Mouse (Mus musculus): Measurements from ENCODE around the gene Gpr171. TPM values are rescaled to one million over a fixed set of nuclear protein-coding genes. Genes with fewer than 3 reads are reported as not detected.

Gpr171 gene
- total and polyA plus RNA-seq, 3 experiments = not detected

Other genes with a start within 250 kb of the Gpr171 start
- not detected for gene Clrn1, start 216.5 kb downstream of the Gpr171 start, total RNA-seq (2021)
- not detected in 2 replicates for gene Clrn1, start 216.5 kb downstream of the Gpr171 start, polyA plus RNA-seq (2012; rRNA removed)
- 10 to 100 TPM in 1 of 2 experiments, 1 to 10 TPM in 1; 9.4 to 14.0 TPM for gene Med12l, start 96.0 kb downstream of the Gpr171 start, total RNA-seq (2021)
- gene Med12l, start 96.0 kb downstream of the Gpr171 start, polyA plus RNA-seq (2012; rRNA removed) = 7.4 and 9.2 TPM in 2 replicates
- gene P2ry14, start 51.8 kb upstream of the Gpr171 start, total RNA-seq (2021) = 10 to 100 TPM; 13.7 to 26.7 TPM
- gene P2ry14, start 51.8 kb upstream of the Gpr171 start, polyA plus RNA-seq (2012; rRNA removed) = 2.5 and 3.6 TPM in 2 replicates
- gene Gpr87, start 93.3 kb upstream of the Gpr171 start, total RNA-seq (2021) = not detected
- gene Gpr87, start 93.3 kb upstream of the Gpr171 start, polyA plus RNA-seq (2012; rRNA removed) = not detected in 2 replicates
- gene P2ry13, start 109.1 kb upstream of the Gpr171 start, total RNA-seq (2021) = 1 to 10 TPM in 1 of 2 experiments, under 1 TPM in 1; 0.98 to 1.7 TPM
- 0.33 and 0.41 TPM in 2 replicates for gene P2ry13, start 109.1 kb upstream of the Gpr171 start, polyA plus RNA-seq (2012; rRNA removed)
- gene P2ry12, start 161.1 kb upstream of the Gpr171 start, total RNA-seq (2021) = 1 to 10 TPM; 1.9 to 2.7 TPM
- 1.6 and 2.6 TPM in 2 replicates for gene P2ry12, start 161.1 kb upstream of the Gpr171 start, polyA plus RNA-seq (2012; rRNA removed)
- gene Igsf10, start 242.6 kb upstream of the Gpr171 start, total RNA-seq (2021) = 1 to 10 TPM; 1.6 to 2.3 TPM
- 0.17 and 0.39 TPM in 2 replicates for gene Igsf10, start 242.6 kb upstream of the Gpr171 start, polyA plus RNA-seq (2012; rRNA removed)

Data from adrenal gland, adult 2 months (tissue).